Mouse (Mus musculus): ENCODE results near the gene Tfpi2. TPM values are rescaled to one million over a fixed set of nuclear protein-coding genes. Genes with fewer than 3 reads are reported as not detected.

Gene Tfpi2
- polyA plus RNA-seq (2015; fragmentation: Nextera tagmentation; extraction: Ambion mirVana), result 3.6 and 4.5 TPM in 2 replicates

DNA sequence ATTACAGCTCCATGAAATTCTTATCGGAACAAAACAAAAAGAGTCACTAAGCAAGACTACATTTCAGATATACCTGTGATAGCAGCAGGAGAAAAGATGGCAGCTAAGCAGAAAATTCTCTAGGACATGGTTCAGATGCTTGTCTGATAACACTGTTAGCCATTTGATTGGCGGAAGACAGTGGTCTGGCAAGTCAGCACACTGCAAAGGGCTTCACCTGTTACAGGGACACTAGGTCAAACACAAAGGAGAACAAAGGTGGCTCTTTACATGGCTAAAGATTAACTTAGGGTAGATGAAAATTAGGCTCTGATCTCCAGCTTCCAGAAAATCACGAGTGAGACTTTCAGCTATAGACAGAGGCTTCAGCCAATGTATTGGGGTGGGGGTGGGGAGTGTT lies at the start of gene Tfpi2:
TSS of gene Tfpi2 (minus strand) at position 170 of the 400 bp plus-strand sequence.
- Histone ChIP-seq H3K4me1 (replicated peaks; ENCODE audit: control insufficient read depth, insufficient read depth, low read length) (no peaks in the 10 kb centered on the region), H3K4me2 (ENCODE audit: low read depth, low read length) (no peak within 1 kb of the TSS), H3K27me3 (ENCODE audit: control insufficient read depth, insufficient read depth, low read depth, low read length) (no peaks in the 10 kb centered on the region), H3K4me3 (ENCODE audit: low read length) (no peak within 1 kb of the TSS), H3K9me3 (ENCODE audit: control insufficient read depth, low read length) (no peaks in the 10 kb centered on the region), H3K36me3 (ENCODE audit: control insufficient read depth, insufficient read depth, low read length) (no peaks in the 10 kb centered on the region), H3K27ac (ENCODE audit: low read length) (no peak within 1 kb of the TSS), H3K9ac (ENCODE audit: low read length) (no peak within 1 kb of the TSS)
- 62% methylated on average over 3 of the region's 3 CpGs for WGBS
- ATAC-seq (ENCODE audit: low read depth), result no peak

DNA sequence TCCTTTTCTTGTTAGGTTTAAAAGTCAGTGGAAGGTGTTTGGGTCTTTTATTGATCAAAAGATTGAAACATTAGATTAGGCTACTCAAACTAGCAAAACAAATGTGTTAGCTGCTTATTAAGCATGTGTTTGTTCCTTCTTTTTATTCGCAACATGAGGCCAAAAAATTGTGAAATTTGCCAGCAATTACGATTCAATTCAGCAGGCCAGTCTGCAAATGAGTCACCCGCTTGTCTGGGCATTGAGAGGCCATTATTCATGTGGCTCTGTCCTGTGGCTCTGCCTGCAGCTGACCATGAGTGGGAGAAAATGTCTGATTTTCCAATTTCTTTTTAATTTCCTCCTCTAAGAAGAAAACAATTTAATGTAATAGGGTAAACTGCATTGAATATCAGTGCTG lies 42.2 kb upstream of the Tfpi2 start:
- Histone ChIP-seq H3K4me3 (ENCODE audit: low read length) (no peak overlapping the region), H3K9me3 (ENCODE audit: control insufficient read depth, low read length) (no peaks in the 10 kb centered on the region), H3K27me3 (ENCODE audit: control insufficient read depth, insufficient read depth, low read depth, low read length) (no peaks in the 10 kb centered on the region), H3K4me2 (ENCODE audit: low read depth, low read length) (no peak overlapping the region), H3K9ac (ENCODE audit: low read length) (no peak overlapping the region), H3K4me1 (replicated peaks; ENCODE audit: control insufficient read depth, insufficient read depth, low read length) (no peaks in the 10 kb centered on the region), H3K36me3 (ENCODE audit: control insufficient read depth, insufficient read depth, low read length) (no peaks in the 10 kb centered on the region), H3K27ac (ENCODE audit: low read length) (no peak overlapping the region)
- ATAC-seq (ENCODE audit: low read depth), result no peak
- 74% methylated on average over 3 of the region's 3 CpGs for WGBS

DNA sequence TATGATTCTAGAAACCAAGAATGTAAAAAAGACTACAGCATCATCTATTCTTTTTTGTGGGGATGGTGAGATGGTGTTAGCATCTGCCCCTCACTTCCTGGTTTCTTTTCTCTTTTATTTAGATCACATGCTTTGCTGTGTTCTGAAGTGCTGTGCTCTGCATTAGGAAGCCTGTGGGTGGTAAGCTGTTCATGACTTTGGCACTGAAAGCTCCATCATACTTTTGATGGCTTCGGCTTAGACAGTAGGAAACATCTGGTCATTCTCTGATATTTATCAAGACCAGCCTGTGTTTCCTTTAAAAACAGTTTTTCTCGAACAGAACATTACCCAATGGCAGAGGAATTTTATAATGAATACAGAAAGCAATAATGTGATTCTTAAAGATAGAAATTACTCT lies 37.6 kb upstream of the Tfpi2 start:
- Histone ChIP-seq H3K36me3 (ENCODE audit: control insufficient read depth, insufficient read depth, low read length) (no peaks in the 10 kb centered on the region), H3K27ac (ENCODE audit: low read length) (no peak overlapping the region), H3K9ac (ENCODE audit: low read length) (no peak overlapping the region), H3K4me3 (ENCODE audit: low read length) (no peak overlapping the region), H3K27me3 (ENCODE audit: control insufficient read depth, insufficient read depth, low read depth, low read length) (no peaks in the 10 kb centered on the region), H3K4me1 (replicated peaks; ENCODE audit: control insufficient read depth, insufficient read depth, low read length) (no peaks in the 10 kb centered on the region), H3K4me2 (ENCODE audit: low read depth, low read length) (no peak overlapping the region), H3K9me3 (ENCODE audit: control insufficient read depth, low read length) (no peaks in the 10 kb centered on the region)
- WGBS, result 41% methylated on average over 2 of the region's 2 CpGs
- ATAC-seq (ENCODE audit: low read depth), result no peak

- Histone ChIP-seq H3K9me3 (ENCODE audit: control insufficient read depth, low read length) (no peaks in the 10 kb centered on the region), H3K27me3 (ENCODE audit: control insufficient read depth, insufficient read depth, low read depth, low read length) (no peaks in the 10 kb centered on the region), H3K4me1 (replicated peaks; ENCODE audit: control insufficient read depth, insufficient read depth, low read length) (no peaks in the 10 kb centered on the region), H3K4me3 (ENCODE audit: low read length) (no peak overlapping the region), H3K36me3 (ENCODE audit: control insufficient read depth, insufficient read depth, low read length) (no peaks in the 10 kb centered on the region), H3K4me2 (ENCODE audit: low read depth, low read length) (no peak overlapping the region), H3K9ac (ENCODE audit: low read length) (no peak overlapping the region), H3K27ac (ENCODE audit: low read length) (no peak overlapping the region)
- no peak for ATAC-seq (ENCODE audit: low read depth)
- 34% methylated on average over 1 of the region's 1 CpGs for WGBS
These were observed 33.9 kb upstream of the Tfpi2 start for GRCm38 (mm10) chr6:4022645-4023044.

GRCm38 (mm10) chr6:4009548-4009947 lies 20.8 kb upstream of the Tfpi2 start:
- Histone ChIP-seq H3K4me1 (replicated peaks; ENCODE audit: control insufficient read depth, insufficient read depth, low read length) (peaks cover 7% of the 10 kb centered on the region), H3K36me3 (ENCODE audit: control insufficient read depth, insufficient read depth, low read length) (peaks cover 3% of the 10 kb centered on the region; the same call in 1 of the 2 replicates), H3K9me3 (ENCODE audit: control insufficient read depth, low read length) (no peaks in the 10 kb centered on the region), H3K9ac (ENCODE audit: low read length) (no peak overlapping the region), H3K27me3 (ENCODE audit: control insufficient read depth, insufficient read depth, low read depth, low read length) (no peaks in the 10 kb centered on the region), H3K4me2 (ENCODE audit: low read depth, low read length) (no peak overlapping the region), H3K4me3 (ENCODE audit: low read length) (no peak overlapping the region), H3K27ac (ENCODE audit: low read length) (no peak overlapping the region)
- peak; percentile 62 for ATAC-seq (ENCODE audit: low read depth)

DNA sequence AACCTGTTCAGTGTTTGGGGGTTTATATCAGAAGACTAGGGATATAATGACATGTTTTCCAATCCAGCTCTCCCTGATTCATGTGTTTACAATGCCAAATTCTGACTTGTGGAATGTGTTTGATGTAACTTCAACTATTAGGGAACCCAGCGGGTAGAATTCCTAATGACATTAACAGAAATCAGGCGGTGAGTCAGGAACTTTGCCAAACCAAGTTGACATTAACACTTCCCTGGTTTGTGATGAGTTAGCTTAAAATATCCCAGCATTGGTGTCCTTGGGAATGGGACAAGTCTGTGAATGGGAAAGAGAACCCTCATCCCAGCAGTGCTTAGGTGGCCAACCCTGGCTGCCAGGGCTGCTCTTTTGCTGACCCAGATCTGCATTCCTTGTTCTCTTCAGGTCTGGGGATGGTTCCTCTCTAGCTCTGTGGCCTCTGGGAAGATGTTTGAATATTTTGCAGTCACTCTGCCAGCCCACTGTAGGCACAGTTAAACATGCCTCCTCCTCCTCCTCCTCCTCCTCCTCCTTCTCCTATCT lies 19.9 kb upstream of the Tfpi2 start:
- peak overlapping the region; percentile 33 for H3K27ac ChIP-seq (ENCODE audit: low read length)
- ATAC-seq (ENCODE audit: low read depth), result no peak
- peaks cover 3% of the 10 kb centered on the region; the same call in 1 of the 2 replicates for H3K36me3 ChIP-seq (ENCODE audit: control insufficient read depth, insufficient read depth, low read length)
- no peaks in the 10 kb centered on the region for H3K27me3 ChIP-seq (ENCODE audit: control insufficient read depth, insufficient read depth, low read depth, low read length)
- WGBS, result 27% methylated on average over 2 of the region's 2 CpGs
- H3K9ac ChIP-seq (ENCODE audit: low read length), result no peak overlapping the region
- no peaks in the 10 kb centered on the region for H3K9me3 ChIP-seq (ENCODE audit: control insufficient read depth, low read length)
- H3K4me3 ChIP-seq (ENCODE audit: low read length), result no peak overlapping the region
- H3K4me2 ChIP-seq (ENCODE audit: low read depth, low read length), result no peak overlapping the region
- H3K4me1 ChIP-seq (replicated peaks; ENCODE audit: control insufficient read depth, insufficient read depth, low read length), result peaks cover 7% of the 10 kb centered on the region

DNA sequence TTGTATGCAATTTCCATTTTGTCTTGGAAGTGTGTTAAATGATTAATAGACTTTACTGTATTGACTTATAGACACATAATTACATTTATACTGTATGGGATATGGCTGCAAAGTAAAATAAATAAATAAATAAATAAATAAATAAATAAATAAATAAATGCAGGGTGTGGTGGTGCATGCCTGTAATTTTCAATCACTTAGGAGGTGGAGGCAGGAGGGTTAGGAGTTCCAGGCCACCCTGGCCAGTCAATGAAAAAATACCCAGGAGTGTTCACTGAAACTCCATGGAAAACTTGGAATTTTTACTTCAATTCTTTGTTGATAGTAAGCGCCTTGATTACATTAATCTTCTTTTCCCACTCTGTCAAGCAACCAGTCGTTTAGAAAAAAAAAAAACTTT lies 16.1 kb upstream of the Tfpi2 start:
- Histone ChIP-seq H3K4me3 (ENCODE audit: low read length) (peak overlapping the region; percentile 62), H3K9me3 (ENCODE audit: control insufficient read depth, low read length) (no peaks in the 10 kb centered on the region), H3K4me1 (replicated peaks; ENCODE audit: control insufficient read depth, insufficient read depth, low read length) (peaks cover 10% of the 10 kb centered on the region), H3K36me3 (ENCODE audit: control insufficient read depth, insufficient read depth, low read length) (peaks cover 3% of the 10 kb centered on the region; the same call in 1 of the 2 replicates), H3K27me3 (ENCODE audit: control insufficient read depth, insufficient read depth, low read depth, low read length) (no peaks in the 10 kb centered on the region), H3K4me2 (ENCODE audit: low read depth, low read length) (peak overlapping the region; percentile 64), H3K27ac (ENCODE audit: low read length) (no peak overlapping the region; the same call in 1 of the 2 replicates), H3K9ac (ENCODE audit: low read length) (peak overlapping the region; percentile 63; the same call in 1 of the 2 replicates)
- ATAC-seq (ENCODE audit: low read depth), result no peak
- WGBS, result 30% methylated on average over 2 of the region's 2 CpGs

DNA sequence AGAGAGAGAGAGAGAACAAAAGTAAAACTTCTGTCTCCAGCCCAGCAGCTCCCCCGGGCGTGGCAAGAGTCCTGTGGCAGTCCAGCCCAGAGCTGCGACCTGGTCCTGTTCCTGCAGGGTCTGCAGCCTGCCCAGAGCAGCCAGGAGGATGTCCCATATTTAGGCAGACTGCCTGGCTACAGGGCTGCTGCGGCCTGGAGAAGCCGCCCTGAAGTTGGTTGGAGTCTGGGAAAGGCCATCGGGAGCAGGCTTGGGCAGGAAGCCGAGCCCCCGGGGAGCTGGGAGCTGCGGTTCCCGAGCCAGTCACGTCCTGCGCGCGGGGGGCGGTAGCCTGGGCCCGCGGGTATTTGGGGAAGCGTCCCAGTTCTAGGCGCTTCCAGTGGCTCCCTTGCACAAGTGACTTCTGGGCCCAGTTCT lies 15.2 kb upstream of the Tfpi2 start, which contains the start of gene Gng11:
TSS of gene Gng11 (plus strand) at position 15 of the 417 bp plus-strand sequence.
- 1% methylated on average over 19 of the region's 19 CpGs for WGBS

DNA sequence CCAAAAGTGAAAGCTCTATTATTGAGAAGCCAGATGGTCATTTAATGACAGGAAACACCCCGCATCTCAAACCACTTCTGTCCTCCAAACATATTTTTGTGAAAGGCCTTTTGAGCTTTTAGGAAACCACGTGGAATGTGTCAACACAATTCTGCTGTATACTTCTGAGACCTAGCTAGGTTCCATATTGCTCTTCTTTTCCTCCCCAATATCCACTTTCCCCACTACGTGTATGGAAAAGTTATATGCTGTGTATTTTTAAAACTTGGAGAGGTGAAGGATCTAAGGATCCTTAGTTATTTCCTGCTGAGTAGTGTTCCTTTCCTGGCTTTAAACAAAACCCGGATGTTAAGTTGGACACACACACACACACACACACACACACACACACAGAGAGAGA lies 14.7 kb upstream of the Tfpi2 start:
- H3K9me3 ChIP-seq (ENCODE audit: control insufficient read depth, low read length), result no peaks in the 10 kb centered on the region
- peaks cover 7% of the 10 kb centered on the region for H3K4me1 ChIP-seq (replicated peaks; ENCODE audit: control insufficient read depth, insufficient read depth, low read length)
- H3K36me3 ChIP-seq (ENCODE audit: control insufficient read depth, insufficient read depth, low read length), result peaks cover under 1% of the 10 kb centered on the region; the same call in 1 of the 2 replicates
- peak; percentile 48 for ATAC-seq (ENCODE audit: low read depth)
- peak overlapping the region; percentile 6; the same call in 1 of the 2 replicates for H3K9ac ChIP-seq (ENCODE audit: low read length)
- WGBS, result 13% methylated on average over 4 of the region's 4 CpGs
- peak overlapping the region; percentile 64 for H3K4me2 ChIP-seq (ENCODE audit: low read depth, low read length)
- H3K27ac ChIP-seq (ENCODE audit: low read length), result peak overlapping the region; percentile 97
- no peaks in the 10 kb centered on the region for H3K27me3 ChIP-seq (ENCODE audit: control insufficient read depth, insufficient read depth, low read depth, low read length)
- H3K4me3 ChIP-seq (ENCODE audit: low read length), result peak overlapping the region; percentile 62

More for the DNA sequence above, 15.2 kb upstream of the Tfpi2 start, which contains the start of gene Gng11:
- Histone ChIP-seq H3K4me1 (replicated peaks; ENCODE audit: control insufficient read depth, insufficient read depth, low read length) (peaks cover 10% of the 10 kb centered on the region), H3K9ac (ENCODE audit: low read length) (peak within 1 kb of the TSS; percentile 80), H3K4me3 (ENCODE audit: low read length) (peak within 1 kb of the TSS; percentile 62), H3K27ac (ENCODE audit: low read length) (peak within 1 kb of the TSS; percentile 97), H3K27me3 (ENCODE audit: control insufficient read depth, insufficient read depth, low read depth, low read length) (no peaks in the 10 kb centered on the region), H3K4me2 (ENCODE audit: low read depth, low read length) (peak within 1 kb of the TSS; percentile 64), H3K9me3 (ENCODE audit: control insufficient read depth, low read length) (no peaks in the 10 kb centered on the region), H3K36me3 (ENCODE audit: control insufficient read depth, insufficient read depth, low read length) (peaks cover 3% of the 10 kb centered on the region; the same call in 1 of the 2 replicates)
- ATAC-seq (ENCODE audit: low read depth), result peak; percentile 89

Measured in lung, embryonic 16.5 days (tissue).